Mouse (Mus musculus) ES-Bruce4 (cell line): ENCODE results near the gene Atf2. TPM values are rescaled to one million over a fixed set of nuclear protein-coding genes. Genes with fewer than 3 reads are reported as not detected.

Source experiments
- H3K27ac ChIP-seq: 2 replicates; pipeline ENCODE4 v1.5.1; 2012; ENCODE audit warnings: low read length, inconsistent platforms; ENCODE audit not compliant: insufficient read depth
- H3K27me3 ChIP-seq: 2 replicates; pipeline ENCODE4 v1.6.1; 2012; ENCODE audit warnings: mild to moderate bottlenecking, low read length, inconsistent platforms; ENCODE audit not compliant: control insufficient read depth, poor library complexity, insufficient read depth, severe bottlenecking
- H3K36me3 ChIP-seq: 2 replicates; pipeline ENCODE4 v1.6.1; 2012; ENCODE audit warnings: inconsistent platforms, mild to moderate bottlenecking, low read length, moderate library complexity; ENCODE audit not compliant: control insufficient read depth, poor library complexity, insufficient read depth, severe bottlenecking
- H3K4me1 ChIP-seq: one replicate; pipeline ENCODE4 v1.8.1; 2011; ENCODE audit warnings: low read length; ENCODE audit not compliant: control insufficient read depth, insufficient read depth
- H3K4me3 ChIP-seq: 2 replicates; pipeline ENCODE4 v1.5.1; 2011; ENCODE audit warnings: low read depth, mild to moderate bottlenecking, low read length
- H3K9ac ChIP-seq: 2 replicates; pipeline ENCODE4 v1.6.1; 2012; ENCODE audit warnings: low read depth, mild to moderate bottlenecking, inconsistent platforms; ENCODE audit not compliant: poor library complexity, severe bottlenecking
- H3K9me3 ChIP-seq: replicated peaks from 2 replicates; pipeline ENCODE4 v1.6.1; 2012; ENCODE audit warnings: mild to moderate bottlenecking, low read length, inconsistent platforms; ENCODE audit not compliant: control insufficient read depth, poor library complexity, insufficient read depth, severe bottlenecking
- CTCF ChIP-seq: IDR thresholded peaks from one replicate; pipeline ENCODE4 v1.8.1; 2011; ENCODE audit warnings: low read depth, low read length
- EP300 ChIP-seq: IDR thresholded peaks from 2 replicates; pipeline ENCODE4 v1.6.1; 2011; ENCODE audit warnings: low read depth, low read length; ENCODE audit not compliant: insufficient read depth
- POLR2A ChIP-seq: IDR thresholded peaks from one replicate; pipeline ENCODE4 v1.8.1; 2011; ENCODE audit warnings: low read length; ENCODE audit not compliant: insufficient read depth
- polyA plus RNA-seq: library from polyadenylated mRNA; stranded (reverse); fragments of >200 nt; gene quantifications from 2 replicates; pipeline ENCODE4 v1.2.4, GENCODE M21; 2011; ENCODE audit warnings: low read depth; ENCODE audit not compliant: missing spikeins, insufficient read depth, insufficient read length

The Atf2 gene
- polyA plus RNA-seq, 1 experiment, result 95.1 TPM

DNA sequence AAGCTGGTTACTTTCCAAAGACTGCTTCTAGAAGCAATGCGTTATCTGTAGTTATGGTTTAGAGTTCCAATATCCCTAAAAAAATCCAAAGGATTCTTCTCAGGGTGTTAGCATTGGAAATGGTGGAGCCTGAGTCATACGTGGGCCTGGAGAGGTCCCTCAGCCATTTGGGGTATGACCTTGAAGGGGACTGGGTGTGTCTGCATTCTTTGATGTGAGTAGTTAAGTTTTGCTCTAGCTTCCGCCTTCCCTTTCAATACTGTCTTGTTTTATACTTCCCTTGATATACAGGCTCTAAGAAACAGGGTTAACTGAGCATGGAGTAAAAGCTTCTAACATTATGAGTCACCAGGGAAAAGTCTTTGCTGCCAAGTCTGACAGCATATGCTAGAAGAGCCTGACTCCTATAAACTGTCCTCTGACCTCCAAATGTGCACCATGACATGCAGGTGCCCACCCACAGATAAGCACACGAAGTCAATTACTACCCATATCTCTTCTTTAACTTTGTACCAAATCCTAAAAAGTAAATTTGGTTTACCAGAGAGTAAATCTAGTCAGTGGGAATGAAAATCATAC lies 32.3 kb downstream of the Atf2 start:
- no peak overlapping the region for H3K9ac ChIP-seq
- no peak overlapping the region; the same call in 1 of the 2 replicates for H3K27ac ChIP-seq
- H3K4me3 ChIP-seq, result no peak overlapping the region
- H3K9me3 ChIP-seq, result no peaks in the 10 kb centered on the region
- TF ChIP-seq CTCF, result no peak
- TF ChIP-seq POLR2A, result no peak
- no peak for TF ChIP-seq EP300
- no peaks in the 10 kb centered on the region; the same call in 1 of the 2 replicates for H3K36me3 ChIP-seq
- H3K27me3 ChIP-seq, result no peaks in the 10 kb centered on the region
- peaks cover 2% of the 10 kb centered on the region for H3K4me1 ChIP-seq

- TF ChIP-seq POLR2A (no peak), EP300 (no peak), CTCF (no peak)
- H3K27me3 ChIP-seq, result no peaks in the 10 kb centered on the region
- no peaks in the 10 kb centered on the region for H3K36me3 ChIP-seq
- no peak overlapping the region for H3K9ac ChIP-seq
- H3K4me1 ChIP-seq, result peaks cover 2% of the 10 kb centered on the region
- H3K4me3 ChIP-seq, result no peak overlapping the region
- no peaks in the 10 kb centered on the region for H3K9me3 ChIP-seq
- no peak overlapping the region for H3K27ac ChIP-seq
Measured at GRCm38 (mm10) chr2:73857352-73857751, 35.1 kb downstream of the Atf2 start.

- no peaks in the 10 kb centered on the region for H3K9me3 ChIP-seq
- TF ChIP-seq EP300, result no peak
- no peak for TF ChIP-seq POLR2A
- TF ChIP-seq CTCF, result no peak
- H3K36me3 ChIP-seq, result no peaks in the 10 kb centered on the region
- peaks cover 2% of the 10 kb centered on the region for H3K4me1 ChIP-seq
- H3K27me3 ChIP-seq, result no peaks in the 10 kb centered on the region
- H3K27ac ChIP-seq, result no peak overlapping the region
- no peak overlapping the region for H3K4me3 ChIP-seq
- no peak overlapping the region for H3K9ac ChIP-seq
Measured at GRCm38 (mm10) chr2:73856246-73856645, 36.2 kb downstream of the Atf2 start.

DNA sequence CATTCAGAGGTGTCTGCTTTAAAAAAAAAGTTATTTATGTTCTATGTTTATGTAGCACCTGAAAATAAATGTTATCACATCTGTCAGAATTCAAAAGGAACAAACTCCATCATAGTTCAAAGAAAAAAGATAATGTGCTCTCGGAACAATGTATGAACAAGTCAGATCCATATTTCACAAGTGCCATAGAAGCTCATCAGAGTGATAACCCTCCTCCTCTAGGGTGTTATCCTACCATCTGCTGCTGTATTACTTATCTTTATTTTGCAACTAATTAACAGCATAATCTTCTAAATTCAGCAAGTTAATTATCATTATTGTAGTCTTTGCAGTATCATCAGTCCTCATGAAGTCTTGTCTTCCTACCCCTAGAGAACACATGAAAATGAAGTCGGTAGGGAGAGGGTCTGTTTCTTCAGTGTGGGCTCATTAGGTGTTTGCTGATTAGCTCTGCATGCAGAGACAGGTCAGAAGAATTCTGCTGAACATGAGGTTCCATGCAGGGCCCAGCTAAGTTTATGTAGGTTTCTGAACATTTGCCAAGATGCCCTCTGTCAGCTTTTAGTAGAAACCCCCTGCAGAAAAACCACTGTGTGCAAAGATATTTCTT lies 57.9 kb downstream of the Atf2 start:
- peaks cover 7% of the 10 kb centered on the region for H3K36me3 ChIP-seq
- H3K27me3 ChIP-seq, result no peaks in the 10 kb centered on the region
- TF ChIP-seq POLR2A (no peak), EP300 (no peak), CTCF (no peak)
- H3K9me3 ChIP-seq, result no peaks in the 10 kb centered on the region
- H3K4me3 ChIP-seq, result no peak overlapping the region
- no peak overlapping the region for H3K9ac ChIP-seq
- no peaks in the 10 kb centered on the region for H3K4me1 ChIP-seq
- no peak overlapping the region for H3K27ac ChIP-seq

- Histone ChIP-seq H3K27me3 (no peaks in the 10 kb centered on the region), H3K9me3 (no peaks in the 10 kb centered on the region), H3K36me3 (peaks cover 13% of the 10 kb centered on the region), H3K4me1 (no peaks in the 10 kb centered on the region), H3K4me3 (no peak overlapping the region), H3K9ac (no peak overlapping the region), H3K27ac (no peak overlapping the region)
- TF ChIP-seq POLR2A, result no peak
- TF ChIP-seq CTCF, result no peak
- TF ChIP-seq EP300, result no peak
Measured at GRCm38 (mm10) chr2:73833284-73833683, 59.2 kb downstream of the Atf2 start.

DNA sequence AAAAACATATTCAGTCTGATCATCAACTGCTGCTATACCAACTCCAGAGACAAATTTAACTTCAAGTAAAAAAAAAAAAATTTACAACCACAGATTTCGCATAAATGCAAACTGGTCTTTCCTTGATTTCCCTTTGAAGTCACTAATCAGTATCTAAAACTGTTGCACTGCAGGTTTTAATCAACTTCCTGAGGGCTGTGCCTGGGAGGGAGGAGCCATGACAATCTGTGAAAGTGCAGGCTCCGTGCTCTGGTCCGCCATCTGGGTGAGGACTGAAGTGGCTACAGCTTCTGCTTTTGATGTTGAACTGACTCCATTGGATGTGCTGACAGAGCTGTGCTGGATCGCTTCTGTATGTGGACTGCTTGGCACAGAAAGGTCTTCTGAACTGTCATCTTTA lies 73.7 kb downstream of the Atf2 start:
- Histone ChIP-seq H3K9ac (no peak overlapping the region), H3K27ac (no peak overlapping the region), H3K27me3 (no peaks in the 10 kb centered on the region), H3K4me1 (no peaks in the 10 kb centered on the region), H3K36me3 (peaks cover 23% of the 10 kb centered on the region), H3K4me3 (no peak overlapping the region), H3K9me3 (no peaks in the 10 kb centered on the region)
- TF ChIP-seq CTCF, result no peak
- no peak for TF ChIP-seq EP300
- no peak for TF ChIP-seq POLR2A
